Mouse (Mus musculus) kidney, adult 8-10 months (tissue): Measurements from ENCODE around the gene Luc7l.

Source experiments
- DNase-seq, 2 experiments: peaks; one replicate each; pipeline ENCODE4 v3.0.0; 2022

Luc7l gene

DNA sequence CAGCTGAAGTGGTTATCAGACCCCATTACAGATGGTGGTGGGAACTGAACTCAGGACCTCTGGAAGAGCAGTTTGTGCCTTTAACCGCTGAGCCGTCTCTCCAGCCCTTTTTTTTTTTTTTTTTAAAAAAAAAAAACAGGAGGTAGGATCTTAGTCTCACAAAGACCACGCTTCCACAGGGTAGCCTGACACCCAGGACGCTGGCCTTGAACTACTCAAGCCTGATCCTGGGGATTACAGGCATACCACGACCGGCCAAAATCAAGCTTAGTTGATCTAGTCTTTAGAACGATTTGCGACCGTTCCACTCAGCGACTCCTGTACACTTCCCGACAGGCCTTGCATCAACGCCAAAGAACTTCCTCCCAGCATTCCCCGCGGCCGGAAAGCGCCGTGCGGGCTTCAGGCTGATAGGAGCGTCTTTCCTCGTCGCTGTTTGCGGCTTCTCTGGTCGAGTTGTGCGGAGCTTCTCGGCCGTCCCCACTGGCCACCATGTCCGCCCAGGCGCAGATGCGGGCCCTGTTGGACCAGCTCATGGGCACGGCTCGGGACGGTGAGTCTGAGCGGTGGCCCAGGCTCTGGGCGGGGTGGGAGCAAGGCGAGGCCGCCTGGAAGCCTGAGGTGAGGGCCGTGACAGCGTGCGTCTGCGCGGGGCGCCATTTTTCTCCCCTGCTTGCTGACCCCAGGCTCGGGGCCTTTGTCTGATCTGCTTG, at the start of gene Luc7l:
TSS of gene Luc7l (plus strand) at position 358 of the 713 bp plus-strand sequence.
- DNase-seq = peak; percentile 95 to 97

DNA sequence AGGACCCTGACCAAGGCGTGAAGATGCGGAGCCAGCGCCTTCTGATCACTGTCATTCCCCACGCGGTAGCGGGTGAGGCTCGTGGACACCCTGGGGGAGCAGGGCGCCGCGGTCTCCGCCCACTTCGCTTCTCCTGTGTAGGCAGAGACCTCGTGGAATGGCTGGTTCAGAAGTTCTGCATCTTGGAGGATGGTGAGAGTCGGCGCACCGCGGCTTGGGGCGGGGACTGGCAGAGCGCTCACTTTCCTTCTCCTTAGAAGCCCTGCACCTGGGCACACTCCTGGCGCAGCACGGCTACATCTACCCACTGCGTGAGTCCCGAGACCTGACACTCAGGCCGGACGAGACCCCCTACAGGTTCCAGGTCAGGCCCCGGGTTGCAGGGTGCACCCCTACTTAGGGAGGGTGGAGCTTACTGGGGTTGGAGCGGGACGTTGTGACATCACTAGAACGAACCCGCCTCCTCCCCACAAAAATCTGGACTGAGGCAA, 49.3 kb upstream of the Luc7l start:
- DNase-seq = peak; percentile 30 to 51

DNA sequence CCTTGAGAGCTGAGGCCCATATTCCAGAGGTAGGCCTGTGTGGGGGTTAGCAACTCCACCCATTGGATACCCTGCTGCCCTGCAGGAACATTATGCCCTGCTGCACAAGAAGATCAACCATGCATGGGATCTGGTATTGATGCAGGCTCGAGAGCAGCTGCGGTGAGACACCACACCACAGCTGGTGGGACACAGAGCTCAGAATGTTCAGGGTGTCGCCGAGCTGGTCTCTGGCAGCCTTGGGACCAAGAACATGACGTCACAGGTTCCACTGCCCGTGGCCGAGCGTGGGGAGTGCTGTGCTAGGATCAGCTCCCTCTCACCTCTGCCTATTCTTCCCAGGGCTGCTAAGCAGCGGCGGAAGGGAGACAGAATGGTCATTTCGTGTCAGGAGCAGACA, 47.9 kb upstream of the Luc7l start:
- no peak for DNase-seq

DNA sequence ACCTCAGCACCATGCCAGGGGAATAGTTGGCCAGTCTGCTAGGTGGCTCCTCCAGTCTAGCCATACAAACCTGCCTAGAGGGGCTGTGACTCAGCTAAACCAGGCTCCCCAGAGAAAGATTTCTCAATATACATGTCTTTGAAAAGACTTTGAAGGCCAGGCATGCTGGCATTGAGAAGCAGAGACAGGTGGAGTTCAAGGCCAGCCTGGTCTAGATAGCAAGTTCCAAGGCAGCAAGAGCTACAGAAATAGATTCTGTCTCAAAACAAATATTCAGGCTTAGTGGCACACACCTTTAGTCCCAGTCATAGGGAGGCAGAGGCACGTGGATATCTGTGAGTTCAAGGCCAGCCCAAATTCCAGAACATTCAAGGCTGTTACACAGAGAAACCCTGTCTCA, 46.3 kb upstream of the Luc7l start:
- DNase-seq = no peak

DNA sequence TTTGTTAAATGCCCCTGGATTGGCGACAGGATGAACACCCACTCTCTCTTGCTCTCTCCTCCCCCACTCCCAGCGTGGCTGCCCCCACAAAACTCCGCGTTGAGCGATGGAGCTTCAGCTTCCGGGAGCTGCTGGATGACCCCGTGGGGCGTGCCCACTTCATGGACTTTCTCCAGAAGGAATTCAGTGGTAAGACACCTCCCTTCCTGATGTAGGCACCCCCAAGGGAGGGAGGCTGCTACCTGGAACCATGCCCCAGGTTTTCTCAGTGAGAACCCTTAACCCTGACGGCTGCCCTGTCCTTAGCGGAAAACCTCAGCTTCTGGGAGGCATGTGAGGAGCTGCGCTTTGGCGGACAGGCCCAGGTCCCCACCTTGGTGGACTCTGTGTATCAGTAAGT, 45.0 kb upstream of the Luc7l start, which contains the start of gene Arhgdig:
TSS of gene Arhgdig (minus strand) at position 101 of the 400 bp plus-strand sequence.
- DNase-seq = no peak

DNA sequence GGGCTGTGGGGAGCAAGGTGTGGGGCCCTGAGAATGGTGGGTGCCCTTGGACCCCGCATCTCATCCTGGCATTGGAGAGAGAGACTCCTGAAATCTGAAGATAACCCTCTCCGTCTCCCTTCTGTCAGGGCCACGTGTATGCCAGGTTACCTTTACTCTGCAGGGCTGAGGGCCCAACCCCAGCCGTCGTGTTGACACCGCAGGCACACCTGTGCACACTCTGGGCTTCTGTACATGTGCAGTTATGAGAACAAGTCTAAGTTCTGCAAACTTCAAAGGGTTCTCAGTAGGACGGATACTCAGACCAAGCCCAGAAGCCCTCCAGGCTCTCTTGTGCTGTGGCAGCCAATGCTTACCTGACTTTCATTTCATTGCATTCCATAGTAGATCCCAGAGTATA, 40.5 kb upstream of the Luc7l start:
- no peak for DNase-seq

DNA sequence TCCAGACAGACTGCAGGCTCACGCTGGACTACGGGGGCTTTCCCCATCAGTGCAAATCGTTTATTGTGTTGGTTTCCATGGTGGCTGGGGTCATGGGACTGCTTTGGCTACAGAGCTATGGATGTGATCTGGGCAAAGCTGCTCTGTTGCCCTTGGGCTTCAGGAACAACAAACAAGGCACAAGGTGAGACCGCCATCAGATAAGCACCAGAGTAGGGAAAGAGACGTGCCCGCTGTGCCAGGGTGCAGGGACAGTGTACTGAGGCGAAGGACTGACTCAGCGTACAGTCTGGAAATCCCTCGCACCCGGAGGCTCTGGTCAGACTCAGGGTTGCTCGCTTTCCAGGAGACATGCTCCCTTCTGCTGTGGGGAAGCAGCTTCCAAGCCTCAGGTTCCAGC, 40.0 kb upstream of the Luc7l start:
- no peak for DNase-seq

DNA sequence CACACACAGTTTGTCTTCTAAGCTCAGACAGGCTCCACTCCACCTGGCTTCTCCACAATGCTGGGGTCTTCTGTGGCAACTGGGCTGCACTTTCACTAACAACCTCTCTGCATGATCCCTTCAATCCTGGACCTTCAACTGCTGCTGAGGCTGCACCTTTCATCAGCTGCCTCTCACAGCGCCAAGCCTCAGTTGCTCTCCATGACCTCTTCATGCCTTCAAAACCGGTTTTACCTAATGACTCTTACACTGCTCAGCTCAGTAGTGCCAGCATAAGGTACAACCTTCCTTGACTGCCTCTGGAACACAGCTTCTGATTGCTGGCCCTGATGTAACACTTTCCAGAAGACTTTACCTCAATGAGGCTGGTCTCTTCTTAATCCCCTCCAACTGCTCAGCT, 31.2 kb upstream of the Luc7l start:
- peak in 1 of 2 experiments; percentile 29 for DNase-seq

DNA sequence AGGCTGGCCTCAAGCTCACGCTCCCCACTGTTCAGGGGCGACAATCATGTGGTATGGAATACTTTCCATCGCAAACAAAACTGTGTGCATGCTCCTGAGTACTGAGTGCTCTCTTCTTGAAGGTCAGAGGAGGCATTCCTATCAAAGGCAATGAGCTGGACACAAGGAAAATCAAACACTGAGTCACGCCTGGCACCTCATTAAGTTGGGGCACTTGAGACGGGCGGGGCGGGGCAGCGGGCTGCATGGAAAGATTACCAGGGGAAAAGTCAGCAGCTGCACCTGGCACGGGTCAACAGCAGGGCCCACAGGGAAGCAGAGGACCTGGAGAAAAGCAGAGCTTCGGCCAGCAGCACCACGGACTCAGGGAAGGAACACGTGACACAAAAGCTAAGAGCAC, 27.5 kb upstream of the Luc7l start:
- peak; percentile 57 to 65 for DNase-seq

DNA sequence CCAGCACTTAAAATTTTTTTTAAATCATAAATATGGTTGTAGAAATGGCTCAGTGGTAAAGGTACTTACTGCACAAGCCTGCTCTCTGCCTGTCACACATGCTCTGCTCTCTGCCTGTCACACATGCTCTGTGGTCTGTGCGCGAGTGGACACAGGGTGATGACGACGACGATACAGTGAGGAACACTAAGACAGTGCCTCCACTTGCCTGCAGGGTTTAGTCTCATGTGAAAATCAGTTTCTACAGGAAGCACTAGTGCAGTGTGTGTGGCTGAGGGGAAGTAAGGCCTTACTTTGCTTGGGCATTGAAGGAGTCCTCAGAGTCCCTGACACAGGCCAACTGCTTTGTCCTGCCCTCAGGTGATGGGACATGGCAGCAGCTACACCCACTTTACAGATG, 22.9 kb upstream of the Luc7l start:
- DNase-seq = no peak

DNA sequence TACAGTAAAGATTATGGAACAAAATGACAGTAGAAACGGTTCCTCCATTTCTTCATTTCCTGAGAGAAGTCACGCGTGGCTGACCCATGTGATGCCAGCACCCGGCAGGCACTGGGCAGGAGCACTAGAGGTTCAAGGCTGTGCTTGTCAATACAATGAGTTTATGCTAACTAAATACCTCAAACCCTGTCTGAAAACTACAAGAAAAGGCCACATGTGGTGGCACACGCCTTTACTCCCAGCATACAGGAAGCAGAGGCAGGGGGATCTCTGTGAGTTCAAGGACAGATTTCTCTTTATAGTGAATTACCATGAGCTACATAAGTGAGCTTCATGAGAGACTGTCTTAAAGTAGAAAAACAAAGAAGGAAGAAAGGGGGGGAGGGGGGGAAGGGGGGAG, 21.5 kb upstream of the Luc7l start:
- DNase-seq = no peak

DNA sequence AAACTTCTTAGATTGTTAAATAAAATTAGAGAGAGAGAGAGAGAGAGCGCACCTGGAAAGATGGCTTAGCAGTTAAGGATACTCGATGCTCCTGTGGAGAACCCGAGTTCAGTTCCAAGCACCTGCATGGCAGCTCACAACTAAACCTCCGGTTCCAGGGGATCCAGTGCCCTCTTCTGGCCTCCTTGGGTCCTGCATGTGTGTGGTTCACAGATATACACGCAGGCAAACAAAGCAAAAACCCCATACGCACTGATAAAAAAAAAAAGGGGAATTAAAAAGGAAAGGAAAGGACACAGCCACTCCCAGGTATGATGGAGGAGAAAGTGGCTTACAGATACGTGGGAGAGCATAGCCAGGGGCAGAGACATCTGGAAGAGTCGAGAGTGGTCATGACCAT, 19.8 kb upstream of the Luc7l start:
- peak in 1 of 2 experiments; percentile 29 for DNase-seq

DNA sequence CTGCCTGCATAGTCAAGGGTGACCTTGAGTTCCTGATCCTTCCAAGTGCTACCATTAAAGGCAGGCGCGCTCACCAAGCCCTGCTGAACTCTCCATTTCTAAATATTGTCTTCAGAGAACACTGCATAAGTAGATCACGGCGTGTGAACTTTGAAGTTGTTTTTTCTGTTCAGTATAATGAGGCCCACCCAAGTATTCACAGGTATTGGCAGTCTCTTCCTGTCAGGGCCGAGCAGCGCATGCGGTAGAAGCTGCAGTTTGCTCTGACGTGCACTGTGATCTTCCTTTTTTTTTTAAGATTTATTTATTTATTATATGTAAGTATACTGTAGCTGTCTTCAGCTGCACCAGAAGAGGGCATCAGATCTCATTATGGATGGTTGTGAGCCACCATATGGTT, 18.3 kb upstream of the Luc7l start:
- DNase-seq = no peak

DNA sequence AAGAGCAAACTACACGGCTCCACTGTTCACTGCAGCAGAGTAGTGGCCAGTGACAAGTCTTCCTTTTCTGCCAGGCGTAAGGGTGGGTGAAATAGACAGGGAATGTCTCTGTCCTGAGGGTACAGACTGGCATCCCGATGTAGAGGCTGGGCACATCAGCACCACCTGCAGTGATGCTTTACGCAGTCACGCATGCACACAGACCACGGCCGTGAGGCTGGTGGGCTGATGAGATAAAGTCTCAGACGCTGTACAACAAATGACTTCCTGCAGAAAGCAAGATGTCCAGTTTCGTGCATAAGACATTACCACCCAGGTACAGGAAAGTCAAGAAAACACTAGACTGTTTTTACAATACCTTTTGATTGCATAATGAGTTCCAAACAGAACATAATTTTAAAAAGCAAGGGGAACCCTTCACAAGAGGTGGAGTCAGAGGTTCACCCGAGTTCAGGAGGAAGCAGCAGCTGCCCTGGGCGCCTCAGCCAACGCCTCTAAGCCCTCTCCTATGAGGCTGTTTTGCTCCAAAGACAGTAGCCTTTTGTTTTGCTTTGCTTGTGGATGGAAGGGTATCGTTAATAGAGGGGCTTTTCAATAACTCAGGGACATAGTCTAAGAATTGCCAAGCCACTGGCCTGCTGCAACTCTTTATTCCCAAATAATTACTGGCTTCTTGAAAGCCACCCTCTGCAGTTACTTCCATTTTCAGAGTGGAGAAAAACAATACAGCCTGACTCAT, 17.4 kb upstream of the Luc7l start:
- DNase-seq = no peak

DNA sequence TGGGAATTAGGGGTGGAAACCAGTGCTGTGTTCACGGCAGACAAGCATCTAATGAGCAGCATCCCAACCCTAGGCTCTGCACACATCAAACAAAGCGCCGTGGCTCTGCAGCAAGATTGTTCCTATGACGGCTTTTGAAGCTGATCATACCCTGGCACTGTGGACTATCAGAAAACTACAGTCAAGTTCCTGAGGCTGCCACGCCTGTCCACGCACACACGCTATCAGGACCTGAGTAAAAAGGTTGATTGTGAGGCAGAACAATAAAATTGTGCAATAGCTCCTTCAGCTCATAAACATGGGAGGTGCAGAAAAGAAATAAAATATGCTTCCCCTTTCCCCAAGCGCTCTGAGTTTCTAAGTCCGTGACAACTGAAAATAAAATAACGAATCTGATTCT, 15.0 kb upstream of the Luc7l start:
- no peak for DNase-seq

DNA sequence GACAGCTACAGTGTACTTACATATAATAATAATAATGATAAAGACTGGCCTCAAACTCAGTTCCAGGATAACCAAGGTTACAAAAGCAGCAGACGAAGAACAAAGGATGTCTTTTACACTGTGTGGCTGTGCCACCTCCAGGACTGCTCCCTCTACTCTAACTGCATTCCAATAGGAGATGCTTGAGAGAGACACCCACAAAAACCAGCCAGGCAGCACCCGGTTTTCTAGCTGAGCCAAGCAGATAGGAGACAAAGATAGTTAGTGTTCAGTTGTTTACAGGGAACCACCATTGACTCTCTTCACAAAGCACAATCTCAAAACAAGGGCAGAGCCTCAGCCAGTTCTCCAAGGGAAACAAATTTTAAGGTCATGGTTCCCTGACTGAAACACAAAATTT, 13.1 kb upstream of the Luc7l start:
- no peak for DNase-seq

DNA sequence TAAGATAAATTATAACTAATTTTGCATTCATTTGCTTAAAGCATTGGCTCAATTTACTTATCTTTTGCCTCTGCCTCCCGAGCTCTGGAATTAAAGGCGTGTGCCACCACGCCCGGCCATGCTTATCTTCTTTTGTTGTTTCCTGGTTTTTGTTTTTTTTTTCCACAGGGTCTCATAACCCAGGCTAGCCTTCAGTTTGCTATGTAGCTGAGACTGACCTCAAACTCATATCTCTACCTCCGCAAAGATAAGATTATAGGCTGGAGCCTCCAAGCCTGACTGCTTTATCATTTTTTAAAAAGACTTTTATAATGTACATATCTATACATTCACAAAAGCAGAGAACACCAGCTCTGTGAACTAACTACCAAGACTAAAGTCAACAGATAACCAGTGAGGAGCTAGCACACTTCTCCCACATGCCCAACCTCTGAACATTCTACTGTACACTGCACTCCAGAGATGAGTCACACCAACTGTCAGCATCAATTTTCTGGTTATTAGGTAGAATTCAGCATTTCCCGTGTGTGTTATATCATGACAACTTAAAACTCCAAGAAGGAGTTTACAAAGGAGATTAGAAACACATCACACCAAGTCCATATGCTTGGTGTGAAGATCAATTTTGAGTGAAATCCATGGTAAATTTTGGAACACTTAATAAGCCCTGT, 12.4 kb upstream of the Luc7l start:
- no peak for DNase-seq

DNA sequence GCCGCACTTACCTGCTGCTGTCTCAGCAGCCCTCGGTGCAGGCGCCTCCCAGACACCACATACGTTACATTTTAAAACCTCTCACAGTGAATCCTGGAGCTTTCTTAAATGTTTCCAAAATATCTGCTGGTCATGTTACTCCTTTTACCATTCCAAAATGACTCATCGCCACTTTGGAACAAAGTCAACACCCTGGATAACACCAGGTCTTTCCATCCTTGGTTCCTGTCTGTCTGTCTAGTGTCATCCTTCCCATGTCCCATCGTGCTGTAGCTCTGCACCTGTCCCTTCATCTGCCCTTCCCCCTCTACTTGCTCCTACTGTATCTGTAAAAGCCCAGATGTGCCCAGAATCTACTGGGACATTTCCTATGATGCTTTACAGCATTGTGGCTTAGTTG, 11.7 kb upstream of the Luc7l start:
- DNase-seq = no peak

DNA sequence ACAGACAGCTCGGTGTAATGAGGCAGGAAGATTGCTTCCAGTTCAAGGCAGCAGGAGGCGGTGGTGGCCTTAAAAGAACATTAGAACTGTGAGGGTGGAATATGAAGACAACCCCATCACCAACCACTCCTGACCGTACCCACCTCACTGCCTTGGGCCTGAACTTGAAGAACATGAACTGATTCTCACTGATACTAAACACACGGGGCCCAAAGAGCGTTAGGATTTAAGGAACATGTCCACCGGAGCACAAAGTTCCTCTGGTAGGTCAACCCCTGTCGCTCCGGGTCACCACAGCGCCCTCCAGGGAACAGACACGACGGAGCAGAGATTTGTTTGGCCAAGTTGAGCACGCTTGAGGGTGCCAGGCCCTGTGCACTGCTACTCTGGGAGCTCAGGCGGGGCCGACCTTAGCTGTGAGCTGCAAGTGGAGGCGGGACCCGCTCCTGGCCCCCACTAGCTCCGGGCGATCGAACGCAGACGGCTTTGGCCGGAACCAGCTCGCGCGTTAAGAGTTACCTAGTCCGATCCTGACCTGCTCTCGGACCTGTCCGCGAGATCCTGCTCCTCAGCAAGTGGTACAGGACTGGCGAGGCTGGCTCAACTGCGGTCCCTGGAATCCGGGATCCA, 9.1 kb upstream of the Luc7l start:
- DNase-seq = peak in 1 of 2 experiments; percentile 83

DNA sequence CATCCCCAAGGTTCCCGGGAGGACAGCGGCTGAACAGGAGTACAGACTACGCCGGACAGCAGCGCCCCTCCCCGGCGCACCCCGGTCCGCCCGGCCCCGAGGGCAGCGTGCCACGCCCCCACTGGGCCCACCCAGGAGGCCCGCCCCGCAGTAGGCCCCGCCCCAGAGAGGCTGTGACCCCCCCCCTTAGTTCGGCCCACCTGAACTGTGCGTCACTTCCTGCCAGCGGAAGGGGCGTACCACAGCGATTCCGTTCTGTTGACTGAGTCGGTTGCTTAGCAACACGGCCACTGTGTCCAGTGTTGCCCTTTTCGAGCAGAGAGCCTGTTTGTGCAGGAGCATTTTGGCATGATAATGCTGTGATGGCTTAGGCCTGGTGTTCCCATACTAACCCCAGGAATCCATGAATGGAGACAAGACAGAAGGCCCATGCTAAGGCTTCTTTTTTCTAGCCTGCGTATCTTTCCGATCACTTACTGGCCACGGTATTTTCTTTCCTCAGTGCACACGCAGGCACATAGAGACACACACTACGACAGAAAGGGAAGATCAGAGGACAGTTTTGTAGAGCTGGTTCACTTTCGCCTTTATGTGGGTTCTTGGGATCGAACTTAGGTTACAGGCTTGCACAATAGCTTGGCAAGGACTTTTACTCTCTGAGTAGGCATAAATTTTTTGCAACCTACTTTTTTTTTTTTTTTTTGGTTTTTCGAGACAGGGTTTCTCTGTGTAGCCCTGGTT, 8.4 kb upstream of the Luc7l start, which contains the start of gene Fam234a:
TSS of gene Fam234a (minus strand) at position 142 of the 741 bp plus-strand sequence.
- DNase-seq = peak; percentile 92 to 93

DNA sequence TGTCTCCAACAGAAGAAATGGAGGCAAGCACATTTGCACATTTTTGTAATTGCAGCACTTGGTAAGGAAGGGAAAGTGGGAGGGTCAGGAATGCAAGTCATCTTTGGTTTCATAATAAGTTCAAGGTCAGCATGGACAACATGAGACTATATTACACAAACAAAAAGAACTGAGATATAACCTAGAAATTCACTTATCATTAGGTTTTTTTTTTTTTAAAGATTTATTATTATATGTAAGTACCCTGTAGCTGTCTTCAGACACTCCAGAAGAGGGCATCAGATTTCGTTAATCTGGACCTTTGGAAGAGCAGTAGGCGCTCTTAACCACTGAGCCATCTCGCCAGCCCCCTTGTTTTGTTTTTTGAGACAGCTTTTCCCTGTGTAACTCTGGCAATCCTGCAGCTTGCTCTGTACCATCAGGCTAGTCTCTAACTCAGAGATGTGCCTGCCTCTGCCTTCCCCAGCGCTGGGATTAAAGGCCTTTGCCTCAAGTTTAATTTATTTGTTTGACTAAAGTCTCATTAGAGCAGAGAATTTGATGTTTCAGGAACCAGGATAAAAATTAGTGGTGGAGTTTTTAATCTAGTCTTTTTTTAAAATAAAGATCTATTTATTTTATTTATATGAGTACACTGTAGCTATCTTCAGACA, 684 bp upstream of the Luc7l start:
- no peak for DNase-seq

DNA sequence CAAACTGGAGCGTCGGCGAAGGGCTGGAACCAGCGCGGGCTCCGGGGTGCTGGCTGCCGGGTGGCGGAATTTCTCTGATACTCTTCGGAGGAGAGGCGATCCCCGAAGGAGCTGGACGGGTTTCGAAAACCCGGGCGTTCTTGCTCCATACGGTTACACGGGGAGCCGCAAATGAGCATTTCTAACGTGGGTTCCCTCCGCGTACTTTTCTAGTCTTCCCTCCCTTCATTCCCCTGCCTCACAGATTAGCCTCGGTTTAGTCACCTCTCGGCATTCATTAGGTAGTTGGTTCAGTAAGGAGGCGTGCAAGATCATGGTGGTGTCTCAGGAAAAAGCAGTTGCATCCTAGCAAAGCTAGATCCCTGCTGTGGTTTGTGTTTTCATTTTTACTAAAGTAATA, 703 bp downstream of the Luc7l start:
- DNase-seq = no peak
